Mouse (Mus musculus) midbrain, embryonic 16.5 days (tissue): ENCODE measurements at regions not wholly inside any gene's neighbourhood (a gene's known extent, or its start where the extent isn't known, plus 50 kb on each side); places are given as distances from the start of the nearest gene placed in this dataset.

Experiments used
- ATAC-seq: fragments of 200-750 bp; cut with Nextera tagmentation; 2 replicates; pipeline ENCODE4 v1.8.0; 2017; ENCODE audit warnings: moderate TSS enrichment
- H3K27ac ChIP-seq: fragments of 300-500 bp; sonication (generic); 2 replicates; pipeline ENCODE4 v1.5.1; 2014; ENCODE audit warnings: mild to moderate bottlenecking, low read length, mixed read lengths
- H3K27me3 ChIP-seq: fragments of 300-500 bp; sonication (generic); 2 replicates; pipeline ENCODE4 v1.6.1; 2014; ENCODE audit warnings: low read depth, low read length, mixed read lengths; ENCODE audit not compliant: control insufficient read depth, insufficient read depth
- H3K36me3 ChIP-seq: fragments of 300-500 bp; sonication (generic); 2 replicates; pipeline ENCODE4 v1.6.1; 2014; ENCODE audit warnings: mild to moderate bottlenecking, low read length, moderate library complexity, mixed read lengths; ENCODE audit not compliant: control insufficient read depth, insufficient read depth
- H3K4me1 ChIP-seq: fragments of 300-500 bp; sonication (generic); 2 replicates; pipeline ENCODE4 v1.6.1; 2014; ENCODE audit warnings: mild to moderate bottlenecking, low read length, mixed read lengths; ENCODE audit not compliant: control insufficient read depth, insufficient read depth
- H3K4me2 ChIP-seq: fragments of 300-500 bp; sonication (generic); 2 replicates; pipeline ENCODE4 v1.6.1; 2014; ENCODE audit warnings: mild to moderate bottlenecking, low read length, mixed read lengths
- H3K4me3 ChIP-seq: fragments of 300-500 bp; sonication (generic); 2 replicates; pipeline ENCODE4 v1.5.1; 2014; ENCODE audit warnings: low read depth, mild to moderate bottlenecking, low read length, moderate library complexity, mixed read lengths
- H3K9ac ChIP-seq: fragments of 300-500 bp; sonication (generic); 2 replicates; pipeline ENCODE4 v1.6.1; 2014; ENCODE audit warnings: low read depth, low read length, mixed read lengths
- H3K9me3 ChIP-seq: fragments of 300-500 bp; sonication (generic); replicated peaks from 2 replicates; pipeline ENCODE4 v1.6.1; 2014; ENCODE audit warnings: mild to moderate bottlenecking, low read length, mixed read lengths; ENCODE audit not compliant: control insufficient read depth, poor library complexity, severe bottlenecking
- WGBS: fragments of 180-500 bp; shearing (Covaris S2); extraction: QIAGEN DNeasy Blood & Tissue Kit; methylation state at CpG from one replicate; pipeline ENCODE4 v1.1.7; 2014; 5-methylcytosine and 5-hydroxymethylcytosine counted together

GRCm38 (mm10) chr3:103423290-103423689 lies 144.2 kb downstream of the Trim33 start:
- no peaks in the 10 kb centered on the region for H3K27me3 ChIP-seq
- H3K4me2 ChIP-seq = no peak overlapping the region
- no peaks in the 10 kb centered on the region for H3K9me3 ChIP-seq
- H3K27ac ChIP-seq = no peak overlapping the region
- no peak for ATAC-seq
- H3K4me3 ChIP-seq = no peak overlapping the region
- H3K36me3 ChIP-seq = no peaks in the 10 kb centered on the region
- peaks cover 22% of the 10 kb centered on the region for H3K4me1 ChIP-seq
- 86% methylated on average over 4 of the region's 4 CpGs for WGBS
- no peak overlapping the region for H3K9ac ChIP-seq

- Histone ChIP-seq H3K9ac (no peak overlapping the region), H3K27me3 (no peaks in the 10 kb centered on the region), H3K27ac (no peak overlapping the region), H3K4me1 (peaks cover 7% of the 10 kb centered on the region), H3K4me2 (no peak overlapping the region), H3K4me3 (no peak overlapping the region), H3K36me3 (no peaks in the 10 kb centered on the region), H3K9me3 (no peaks in the 10 kb centered on the region)
- WGBS = 88% methylated on average over 19 of the region's 19 CpGs
- ATAC-seq = no peak
Measured at GRCm38 (mm10) chr3:103425812-103426430, 146.8 kb downstream of the Trim33 start.

GRCm38 (mm10) chr3:103429227-103429788 lies 145.7 kb upstream of the Syt6 start:
- Histone ChIP-seq H3K4me1 (no peaks in the 10 kb centered on the region), H3K9me3 (no peaks in the 10 kb centered on the region), H3K4me2 (no peak overlapping the region), H3K27ac (no peak overlapping the region), H3K9ac (no peak overlapping the region), H3K36me3 (no peaks in the 10 kb centered on the region), H3K4me3 (no peak overlapping the region), H3K27me3 (no peaks in the 10 kb centered on the region)
- 16% methylated on average over 5 of the region's 5 CpGs for WGBS
- no peak for ATAC-seq

- 81% methylated on average over 4 of the region's 4 CpGs for WGBS
- H3K27me3 ChIP-seq = no peaks in the 10 kb centered on the region
- H3K4me3 ChIP-seq = no peak overlapping the region
- H3K27ac ChIP-seq = no peak overlapping the region
- H3K36me3 ChIP-seq = no peaks in the 10 kb centered on the region
- no peak overlapping the region for H3K4me2 ChIP-seq
- ATAC-seq = no peak
- H3K9ac ChIP-seq = no peak overlapping the region
- H3K9me3 ChIP-seq = no peaks in the 10 kb centered on the region
- H3K4me1 ChIP-seq = no peaks in the 10 kb centered on the region
Measured at GRCm38 (mm10) chr3:103430131-103430530, 144.9 kb upstream of the Syt6 start.

- H3K9ac ChIP-seq = no peak overlapping the region
- no peak for ATAC-seq
- no peak overlapping the region for H3K27ac ChIP-seq
- no peaks in the 10 kb centered on the region for H3K4me1 ChIP-seq
- no peaks in the 10 kb centered on the region for H3K27me3 ChIP-seq
- H3K4me3 ChIP-seq = no peak overlapping the region
- no peaks in the 10 kb centered on the region for H3K36me3 ChIP-seq
- H3K4me2 ChIP-seq = no peak overlapping the region
- no peaks in the 10 kb centered on the region for H3K9me3 ChIP-seq
- 43% methylated on average over 5 of the region's 5 CpGs for WGBS
Measured at GRCm38 (mm10) chr3:103432254-103432653, 142.8 kb upstream of the Syt6 start.

GRCm38 (mm10) chr3:103436902-103437603 lies 138.0 kb upstream of the Syt6 start:
- Histone ChIP-seq H3K9ac (no peak overlapping the region), H3K4me2 (no peak overlapping the region), H3K4me1 (no peaks in the 10 kb centered on the region), H3K9me3 (no peaks in the 10 kb centered on the region), H3K27me3 (no peaks in the 10 kb centered on the region), H3K36me3 (no peaks in the 10 kb centered on the region), H3K27ac (no peak overlapping the region), H3K4me3 (no peak overlapping the region)
- no peak for ATAC-seq
- 88% methylated on average over 9 of the region's 9 CpGs for WGBS

GRCm38 (mm10) chr3:103438791-103439354 lies 136.2 kb upstream of the Syt6 start:
- Histone ChIP-seq H3K4me2 (no peak overlapping the region; the same call in 1 of the 2 replicates), H3K9ac (no peak overlapping the region), H3K4me1 (no peaks in the 10 kb centered on the region), H3K4me3 (no peak overlapping the region), H3K27ac (no peak overlapping the region), H3K9me3 (no peaks in the 10 kb centered on the region), H3K36me3 (no peaks in the 10 kb centered on the region), H3K27me3 (no peaks in the 10 kb centered on the region)
- ATAC-seq = peak; percentile 60; the same call in 1 of the 2 replicates
- WGBS = 44% methylated on average over 12 of the region's 12 CpGs

- Histone ChIP-seq H3K4me1 (no peaks in the 10 kb centered on the region), H3K27ac (no peak overlapping the region), H3K27me3 (no peaks in the 10 kb centered on the region), H3K9ac (no peak overlapping the region), H3K9me3 (no peaks in the 10 kb centered on the region), H3K36me3 (no peaks in the 10 kb centered on the region), H3K4me2 (no peak overlapping the region), H3K4me3 (no peak overlapping the region)
- WGBS = 83% methylated on average over 6 of the region's 6 CpGs
- ATAC-seq = no peak
Measured at GRCm38 (mm10) chr3:103443247-103443646, 131.8 kb upstream of the Syt6 start.

- Histone ChIP-seq H3K4me1 (no peaks in the 10 kb centered on the region), H3K27me3 (no peaks in the 10 kb centered on the region), H3K9me3 (no peaks in the 10 kb centered on the region), H3K9ac (no peak overlapping the region), H3K4me3 (no peak overlapping the region), H3K4me2 (no peak overlapping the region), H3K36me3 (no peaks in the 10 kb centered on the region), H3K27ac (no peak overlapping the region)
- 91% methylated on average over 8 of the region's 8 CpGs for WGBS
- ATAC-seq = no peak
Measured at GRCm38 (mm10) chr3:103445852-103446251, 129.2 kb upstream of the Syt6 start.
